Mouse (Mus musculus) embryonic facial prominence, embryonic 14.5 days (tissue): ENCODE measurements around the gene Zfhx3. TPM values are rescaled to one million over a fixed set of nuclear protein-coding genes. Genes with fewer than 3 reads are reported as not detected.

Source experiments
- ATAC-seq: fragments of 200-750 bp; cut with Nextera tagmentation; 2 replicates; pipeline ENCODE4 v1.8.0; 2017; ENCODE audit warnings: low read depth, moderate number of reproducible peaks, moderate TSS enrichment
- DNase-seq: peaks from one replicate; pipeline ENCODE4 v3.0.0-alpha.2; 2015; ENCODE audit warnings: low spot score
- H3K27ac ChIP-seq: fragments of 300-500 bp; sonication (generic); replicated peaks from 2 replicates; pipeline ENCODE4 v1.5.1; 2014; ENCODE audit warnings: low read depth, mild to moderate bottlenecking, low read length, moderate library complexity
- H3K27me3 ChIP-seq: fragments of 300-500 bp; sonication (generic); replicated peaks from 2 replicates; pipeline ENCODE4 v1.6.1; 2014; ENCODE audit warnings: low read length; ENCODE audit not compliant: control insufficient read depth, insufficient read depth
- H3K36me3 ChIP-seq: fragments of 300-500 bp; sonication (generic); 2 replicates; pipeline ENCODE4 v1.6.1; 2014; ENCODE audit warnings: low read length, mixed read lengths; ENCODE audit not compliant: control insufficient read depth, insufficient read depth
- H3K4me1 ChIP-seq: fragments of 300-500 bp; sonication (generic); 2 replicates; pipeline ENCODE4 v1.6.1; 2014; ENCODE audit warnings: antibody characterized with exemption, low read length; ENCODE audit not compliant: control insufficient read depth, insufficient read depth
- H3K4me2 ChIP-seq: fragments of 300-500 bp; sonication (generic); 2 replicates; pipeline ENCODE4 v1.6.1; 2014; ENCODE audit warnings: low read depth, mild to moderate bottlenecking, low read length, moderate library complexity, mixed read lengths
- H3K4me3 ChIP-seq: fragments of 300-500 bp; sonication (generic); 2 replicates; pipeline ENCODE4 v1.5.1; 2014; ENCODE audit warnings: low read depth, mild to moderate bottlenecking, low read length
- H3K9ac ChIP-seq: fragments of 300-500 bp; sonication (generic); 2 replicates; pipeline ENCODE4 v1.6.1; 2014; ENCODE audit warnings: low read depth, mild to moderate bottlenecking, low read length, moderate library complexity, mixed read lengths
- H3K9me3 ChIP-seq: fragments of 300-500 bp; sonication (generic); 2 replicates; pipeline ENCODE4 v1.6.1; 2016; ENCODE audit warnings: low read length; ENCODE audit not compliant: control insufficient read depth
- WGBS: fragments of 180-500 bp; shearing (Covaris S2); extraction: QIAGEN DNeasy Blood & Tissue Kit; methylation state at CpG from one replicate; pipeline ENCODE4 v1.1.7; 2014; 5-methylcytosine and 5-hydroxymethylcytosine counted together
- polyA plus RNA-seq: library from polyadenylated mRNA; unstranded; fragments of >200 nt; fragmentation: Nextera tagmentation; extraction: Ambion mirVana; gene quantifications from 2 replicates; pipeline ENCODE4 v1.2.1, GENCODE M21; 2014

The Zfhx3 gene
- polyA plus RNA-seq, 1 experiment from 2014 or later, result 14.2 TPM

- Histone ChIP-seq H3K27ac (no peak overlapping the region), H3K4me1 (no peaks in the 10 kb centered on the region), H3K4me3 (no peak overlapping the region), H3K27me3 (no peaks in the 10 kb centered on the region), H3K36me3 (no peaks in the 10 kb centered on the region), H3K4me2 (no peak overlapping the region), H3K9me3 (no peaks in the 10 kb centered on the region), H3K9ac (no peak overlapping the region)
- WGBS, result 89% methylated on average over 7 of the region's 7 CpGs
- DNase-seq (no peak), ATAC-seq (no peak)
Measured at GRCm38 (mm10) chr8:108529421-108529820, 587.0 kb downstream of the Zfhx3 start.

GRCm38 (mm10) chr8:108535121-108535876 lies 592.9 kb downstream of the Zfhx3 start:
- Histone ChIP-seq H3K27ac (0 out of 2 replicates have a peak overlapping the region, but pooled peaks have one; percentile 3), H3K27me3 (no peaks in the 10 kb centered on the region), H3K9me3 (no peaks in the 10 kb centered on the region), H3K4me3 (no peak overlapping the region), H3K36me3 (no peaks in the 10 kb centered on the region), H3K4me2 (no peak overlapping the region), H3K4me1 (peaks cover 9% of the 10 kb centered on the region), H3K9ac (no peak overlapping the region)
- 75% methylated on average over 16 of the region's 16 CpGs for WGBS
- no peak for DNase-seq
- ATAC-seq, result no peak

- 81% methylated on average over 7 of the region's 7 CpGs for WGBS
Measured at GRCm38 (mm10) chr8:108536186-108536585, 593.7 kb downstream of the Zfhx3 start.

GRCm38 (mm10) chr8:108536911-108537351 lies 594.5 kb downstream of the Zfhx3 start:
- DNase-seq (no peak), ATAC-seq (no peak)
- Histone ChIP-seq H3K9ac (no peak overlapping the region), H3K4me1 (peaks cover 9% of the 10 kb centered on the region), H3K4me3 (no peak overlapping the region), H3K4me2 (no peak overlapping the region), H3K27me3 (no peaks in the 10 kb centered on the region), H3K27ac (no peak overlapping the region), H3K9me3 (no peaks in the 10 kb centered on the region), H3K36me3 (no peaks in the 10 kb centered on the region)
- 82% methylated on average over 15 of the region's 15 CpGs for WGBS

More at GRCm38 (mm10) chr8:108536186-108536585, 593.7 kb downstream of the Zfhx3 start:
- Histone ChIP-seq H3K4me2 (no peak overlapping the region), H3K36me3 (no peaks in the 10 kb centered on the region), H3K27me3 (no peaks in the 10 kb centered on the region), H3K4me1 (peaks cover 9% of the 10 kb centered on the region), H3K4me3 (no peak overlapping the region), H3K27ac (no peak overlapping the region), H3K9me3 (no peaks in the 10 kb centered on the region), H3K9ac (no peak overlapping the region)
- no peak for DNase-seq
- ATAC-seq, result no peak

GRCm38 (mm10) chr8:108537686-108538551 lies 595.5 kb downstream of the Zfhx3 start:
- 75% methylated on average over 25 of the region's 25 CpGs for WGBS
- H3K4me2 ChIP-seq, result peak overlapping the region; percentile 26; the same call in 1 of the 2 replicates
- H3K27me3 ChIP-seq, result no peaks in the 10 kb centered on the region
- peaks cover 9% of the 10 kb centered on the region for H3K4me1 ChIP-seq
- no peak overlapping the region for H3K9ac ChIP-seq
- no peaks in the 10 kb centered on the region for H3K36me3 ChIP-seq
- no peak overlapping the region for H3K27ac ChIP-seq
- ATAC-seq, result no peak
- no peaks in the 10 kb centered on the region for H3K9me3 ChIP-seq
- no peak overlapping the region for H3K4me3 ChIP-seq
- no peak for DNase-seq

- H3K4me2 ChIP-seq, result no peak overlapping the region
- ATAC-seq, result no peak
- H3K9ac ChIP-seq, result no peak overlapping the region
- H3K27ac ChIP-seq, result no peak overlapping the region
- H3K9me3 ChIP-seq, result no peaks in the 10 kb centered on the region
- peaks cover 9% of the 10 kb centered on the region for H3K4me1 ChIP-seq
- no peaks in the 10 kb centered on the region for H3K27me3 ChIP-seq
- DNase-seq, result no peak
- 58% methylated on average over 8 of the region's 8 CpGs for WGBS
- H3K36me3 ChIP-seq, result no peaks in the 10 kb centered on the region
- no peak overlapping the region for H3K4me3 ChIP-seq
Measured at GRCm38 (mm10) chr8:108538929-108539555, 596.6 kb downstream of the Zfhx3 start.

- ATAC-seq (peak; percentile 47; the same call in 1 of the 2 replicates), DNase-seq (peak; percentile 90)
- Histone ChIP-seq H3K4me3 (no peak overlapping the region), H3K4me2 (no peak overlapping the region), H3K27me3 (no peaks in the 10 kb centered on the region), H3K9me3 (no peaks in the 10 kb centered on the region), H3K9ac (no peak overlapping the region), H3K27ac (no peak overlapping the region), H3K4me1 (peaks cover 9% of the 10 kb centered on the region), H3K36me3 (no peaks in the 10 kb centered on the region)
- WGBS, result 31% methylated on average over 8 of the region's 8 CpGs
Measured at GRCm38 (mm10) chr8:108552518-108552917, 610.1 kb downstream of the Zfhx3 start.

GRCm38 (mm10) chr8:108553808-108554577 lies 611.5 kb downstream of the Zfhx3 start:
- Histone ChIP-seq H3K9me3 (no peaks in the 10 kb centered on the region), H3K27ac (no peak overlapping the region), H3K36me3 (no peaks in the 10 kb centered on the region), H3K4me3 (no peak overlapping the region), H3K27me3 (no peaks in the 10 kb centered on the region), H3K9ac (no peak overlapping the region), H3K4me2 (no peak overlapping the region), H3K4me1 (peaks cover 9% of the 10 kb centered on the region)
- ATAC-seq, result peak; percentile 56; the same call in 1 of the 2 replicates
- peak; percentile 48 for DNase-seq
- WGBS, result 36% methylated on average over 11 of the region's 11 CpGs
